In the genomic region with DNA sequence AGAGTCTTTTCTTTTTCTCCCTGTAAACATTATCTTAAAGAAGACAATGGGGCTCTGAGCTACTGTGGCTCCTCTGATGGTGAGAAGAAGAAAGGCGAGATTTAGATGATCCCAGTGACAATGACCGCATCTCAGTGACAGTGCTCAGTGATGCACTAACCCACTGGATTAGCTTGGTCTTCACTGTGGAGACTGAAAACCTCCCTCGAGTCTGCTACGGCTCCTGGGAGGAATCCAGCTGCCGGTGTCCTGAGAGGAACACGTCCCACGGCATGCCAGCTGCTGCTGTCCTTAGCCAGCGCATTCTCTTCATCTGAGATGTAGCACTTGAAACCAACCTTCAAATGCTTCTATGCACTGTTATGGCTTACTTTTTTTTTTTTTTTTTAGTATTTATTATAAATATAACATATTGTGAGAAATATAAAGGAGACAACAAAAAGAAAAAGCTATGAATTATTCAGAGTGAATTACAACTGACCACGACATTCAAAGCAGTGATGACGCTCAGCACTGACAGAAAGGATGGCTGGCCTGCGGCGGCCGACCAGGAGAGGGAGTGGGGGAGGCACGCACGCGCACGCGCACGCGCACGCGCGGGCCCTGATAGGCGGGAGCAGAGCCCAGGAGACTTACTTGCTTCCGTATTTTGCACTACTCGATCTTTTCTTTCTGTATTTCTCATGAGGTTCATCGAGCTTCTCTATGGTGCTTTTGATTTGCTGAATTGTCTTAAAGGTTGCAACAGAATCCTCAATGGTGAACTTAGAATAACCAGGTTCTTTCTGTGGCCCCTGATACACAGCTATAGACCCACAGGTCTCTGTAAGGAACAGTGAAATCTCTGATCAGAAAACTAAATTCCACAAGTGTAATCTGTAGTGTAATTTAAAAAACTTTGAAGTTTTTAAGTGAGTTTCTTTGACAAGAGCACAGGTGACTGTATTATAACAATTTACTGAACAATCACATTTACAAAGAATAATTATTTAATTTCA, we compare ENCODE assay signal across 8 mouse cellular contexts. TPM values are rescaled to one million over a fixed set of nuclear protein-coding genes. Genes with fewer than 3 reads are reported as not detected.
A peak's percentile ranks its signal among the peaks of the same experiment; 100 is the strongest.
DNase-seq lines count a peak whose midpoint lies in the region; ATAC-seq and TF ChIP-seq lines count a peak whose summit lies in the region.

No protein-coding gene starts in this region.

- ATAC-seq in liver, embryonic 14.5 days (ENCODE audit: insufficient read depth): peak; percentile 86
- ATAC-seq in monocyte, adult 5-6 weeks (replicated peaks; ENCODE audit: insufficient number of reproducible peaks, low FRiP score, low TSS enrichment, poor library complexity, severe bottlenecking): peak; percentile 74; the same call in 1 of the 2 replicates
- peak; percentile 78; the same call in 1 of the 2 replicates for ATAC-seq in stomach, embryonic 14.5 days (ENCODE audit: insufficient number of reproducible peaks, insufficient read depth, low FRiP score, low read depth)

- H3K4me2 ChIP-seq in liver, embryonic 14.5 days (ENCODE audit: low read depth): peak overlapping the region; percentile 38
- H3K4me2 ChIP-seq in stomach, embryonic 14.5 days (replicated peaks; ENCODE audit: low read depth, low read length): peak overlapping the region; percentile 17

- peak; percentile 56 for DNase-seq in urinary bladder, postnatal 25 days (ENCODE audit: low spot score)
- no peak for DNase-seq in urinary bladder, postnatal 4 days (ENCODE audit: low spot score in 2 of 2)
- DNase-seq in embryo, embryonic 9.5 days (ENCODE audit: extremely low spot score): peak; percentile 72
- peak; percentile 69 to 71 for DNase-seq in heart, adult 2 months
- peak; percentile 36 for DNase-seq in kidney, adult 9 months
- peak; percentile 37 to 56 (median 44) for DNase-seq in liver, embryonic 14.5 days (ENCODE audit: low read depth in 3 of 3, low spot score in 3 of 3)

- H3K4me1 ChIP-seq in heart, adult 2 months (ENCODE audit: control insufficient read depth, insufficient read depth, low read length): no peaks in the 10 kb centered on the region
- H3K4me1 ChIP-seq in liver, embryonic 14.5 days (replicated peaks; ENCODE audit: control insufficient read depth in 2 of 2, insufficient read depth in 2 of 2, low read length in 1 of 2): 0 out of 4 replicates have a peak, but pooled peaks cover 0 to 2% of the 10 kb centered on the region in 2 experiments
- 0 out of 2 replicates have a peak, but pooled peaks cover 2% of the 10 kb centered on the region for H3K4me1 ChIP-seq in stomach, embryonic 14.5 days (ENCODE audit: control insufficient read depth, insufficient read depth, low read length)

- TF ChIP-seq POLR2A in heart, adult 2 months (IDR thresholded peaks at IDR 0.05; ENCODE audit: insufficient read depth, low read depth, low read length): no peak

- no peak for TF ChIP-seq EP300 in heart, adult 2 months (IDR thresholded peaks at IDR 0.05; ENCODE audit: insufficient read depth, low read depth, low read length)
- TF ChIP-seq EP300 in liver, embryonic 14.5 days (IDR thresholded peaks at IDR 0.05; ENCODE audit: low read depth): no peak

- H3K4me3 ChIP-seq in heart, adult 2 months: no peak overlapping the region
- H3K4me3 ChIP-seq in liver, embryonic 14.5 days (ENCODE audit: insufficient read depth in 1 of 2, low read depth in 2 of 2, low read length in 2 of 2): peak overlapping the region; percentile 7 to 26; a peak in 2 of 4 replicates
- H3K4me3 ChIP-seq in stomach, embryonic 14.5 days (ENCODE audit: low read depth, low read length): no peak overlapping the region

- peak overlapping the region; percentile 18; the same call in 1 of the 2 replicates for H3K9ac ChIP-seq in heart, adult 2 months (ENCODE audit: low read depth, low read length)
- no peak overlapping the region for H3K9ac ChIP-seq in liver, embryonic 14.5 days (replicated peaks)
- no peak overlapping the region for H3K9ac ChIP-seq in stomach, embryonic 14.5 days (replicated peaks; ENCODE audit: low read depth, low read length)

- no peaks in the 10 kb centered on the region for H3K36me3 ChIP-seq in heart, adult 2 months (ENCODE audit: control insufficient read depth, insufficient read depth, low read length)
- H3K36me3 ChIP-seq in liver, embryonic 14.5 days (replicated peaks; ENCODE audit: control insufficient read depth, insufficient read depth, low read depth): no peaks in the 10 kb centered on the region
- peaks cover 24% of the 10 kb centered on the region for H3K36me3 ChIP-seq in stomach, embryonic 14.5 days (ENCODE audit: control insufficient read depth, insufficient read depth, low read length)

- no peaks in the 10 kb centered on the region for H3K9me3 ChIP-seq in liver, embryonic 14.5 days (ENCODE audit: control insufficient read depth, low read length)
- no peaks in the 10 kb centered on the region for H3K9me3 ChIP-seq in stomach, embryonic 14.5 days (ENCODE audit: control insufficient read depth, low read depth, low read length)

- TF ChIP-seq CTCF in heart, adult 2 months (IDR thresholded peaks at IDR 0.05): peak; percentile 73
- TF ChIP-seq CTCF in liver, embryonic 14.5 days (IDR thresholded peaks at IDR 0.05; ENCODE audit: low read depth): peak; percentile 74

- 22% methylated on average over 27 of the region's 27 CpGs for WGBS in heart, adult 2 months
- WGBS in liver, embryonic 14.5 days (ENCODE audit: insufficient replicate concordance): 43% methylated on average over 27 of the region's 27 CpGs
- 38% methylated on average over 27 of the region's 27 CpGs for WGBS in stomach, embryonic 14.5 days

- no peak overlapping the region for H3K27ac ChIP-seq in heart, adult 2 months
- H3K27ac ChIP-seq in liver, embryonic 14.5 days: no peak overlapping the region
- no peak overlapping the region for H3K27ac ChIP-seq in stomach, embryonic 14.5 days (ENCODE audit: low read length)

- no peaks in the 10 kb centered on the region for H3K27me3 ChIP-seq in heart, adult 2 months (ENCODE audit: control insufficient read depth, insufficient read depth, low read length)
- H3K27me3 ChIP-seq in liver, embryonic 14.5 days (ENCODE audit: control insufficient read depth, insufficient read depth, low read length): no peaks in the 10 kb centered on the region
- H3K27me3 ChIP-seq in stomach, embryonic 14.5 days (ENCODE audit: control insufficient read depth, insufficient read depth, low read length): no peaks in the 10 kb centered on the region

- no peaks in the 10 kb centered on the region for H3K79me2 ChIP-seq in heart, adult 2 months (replicated peaks; ENCODE audit: control insufficient read depth, insufficient read depth, low read length)

- intact Hi-C loops in heart, adult 2 months (cut with DNase I): no loop called here

RNA-seq across cellular contexts. Expression of gene Gm28729, which starts 18.9 kb away (rescaled TPM):
- not detected for total RNA-seq in heart, adult 2 months (2021)
- polyA plus RNA-seq in heart, adult 2 months (2012; rRNA removed): not detected in 2 replicates
- 0.02 TPM in 2 replicates for polyA plus RNA-seq in liver, embryonic 14.5 days (2012; rRNA removed)
- polyA plus RNA-seq in liver, embryonic 14.5 days (2014; fragmentation: Nextera tagmentation; extraction: Ambion mirVana): not detected in 2 replicates
- total RNA-seq in monocyte, adult 5-6 weeks (2017): not detected in 3 replicates
- not detected in 2 replicates for polyA plus RNA-seq in stomach, embryonic 14.5 days (2014; fragmentation: Nextera tagmentation; extraction: Ambion mirVana)

Comparison
In these comparisons a context has a peak if more than half of its experiments do, and no peak if none do; other contexts are left out.
1. DNase-seq: peak in urinary bladder, postnatal 25 days (single experiment), embryo, embryonic 9.5 days (single experiment), heart, adult 2 months (2 of 2), kidney, adult 9 months (single experiment) and liver, embryonic 14.5 days (3 of 3); none in urinary bladder, postnatal 4 days (0 of 2).
2. H3K4me3 ChIP-seq: peak in liver, embryonic 14.5 days (2 of 2); none in heart, adult 2 months (single experiment) and stomach, embryonic 14.5 days (single experiment).
3. Peak in every context shown above with its lines, with median percentiles within 50 percentile points of each other: ATAC-seq.